Mouse (Mus musculus): ENCODE data around the gene Tfb1m. TPM values are rescaled to one million over a fixed set of nuclear protein-coding genes. Genes with fewer than 3 reads are reported as not detected.
A peak's percentile ranks its signal among the peaks of the same experiment; 100 is the strongest.

Gene Tfb1m
- total and polyA plus RNA-seq, 2 experiments = 5.0 to 15.8 TPM

- DNase-seq (ENCODE audit: extremely low read depth, low read depth, low spot score) = peak; percentile 65
- Histone ChIP-seq H3K4me3 (ENCODE audit: insufficient read depth, low read depth, low read length) (no peak overlapping the region), H3K27ac (replicated peaks; ENCODE audit: insufficient read depth, low read depth, low read length) (no peak overlapping the region), H3K4me1 (ENCODE audit: control insufficient read depth, insufficient read depth, low read length) (no peaks in the 10 kb centered on the region), H3K27me3 (ENCODE audit: control insufficient read depth, insufficient read depth, low read length) (no peaks in the 10 kb centered on the region), H3K9ac (ENCODE audit: low read depth, low read length) (no peak overlapping the region), H3K79me2 (ENCODE audit: control insufficient read depth, insufficient read depth, low read length) (no peaks in the 10 kb centered on the region), H3K36me3 (ENCODE audit: control insufficient read depth, insufficient read depth, low read length) (peaks cover 4% of the 10 kb centered on the region; the same call in 1 of the 2 replicates)
- TF ChIP-seq POLR2A (IDR thresholded peaks at IDR 0.05; ENCODE audit: extremely low read depth, insufficient read depth, low read length) (no peak), CTCF (IDR thresholded peaks at IDR 0.05; ENCODE audit: low read depth, low read length) (peak; percentile 94)
- WGBS = 13% methylated on average over 1 of the region's 1 CpGs
These were observed 47.7 kb downstream of the Tfb1m start for GRCm38 (mm10) chr17:3509841-3510240.

GRCm38 (mm10) chr17:3506508-3506907, 51.1 kb downstream of the Tfb1m start:
- Histone ChIP-seq H3K27ac (replicated peaks; ENCODE audit: insufficient read depth, low read depth, low read length) (no peak overlapping the region), H3K27me3 (ENCODE audit: control insufficient read depth, insufficient read depth, low read length) (no peaks in the 10 kb centered on the region), H3K4me3 (ENCODE audit: insufficient read depth, low read depth, low read length) (no peak overlapping the region), H3K36me3 (ENCODE audit: control insufficient read depth, insufficient read depth, low read length) (peaks cover 3% of the 10 kb centered on the region; the same call in 1 of the 2 replicates), H3K79me2 (ENCODE audit: control insufficient read depth, insufficient read depth, low read length) (no peaks in the 10 kb centered on the region), H3K4me1 (ENCODE audit: control insufficient read depth, insufficient read depth, low read length) (no peaks in the 10 kb centered on the region), H3K9ac (ENCODE audit: low read depth, low read length) (no peak overlapping the region)
- no peak for TF ChIP-seq POLR2A (IDR thresholded peaks at IDR 0.05; ENCODE audit: extremely low read depth, insufficient read depth, low read length)
- TF ChIP-seq CTCF (IDR thresholded peaks at IDR 0.05; ENCODE audit: low read depth, low read length) = no peak
- WGBS = 87% methylated on average over 8 of the region's 8 CpGs
- DNase-seq (ENCODE audit: extremely low read depth, low read depth, low spot score) = no peak

DNA sequence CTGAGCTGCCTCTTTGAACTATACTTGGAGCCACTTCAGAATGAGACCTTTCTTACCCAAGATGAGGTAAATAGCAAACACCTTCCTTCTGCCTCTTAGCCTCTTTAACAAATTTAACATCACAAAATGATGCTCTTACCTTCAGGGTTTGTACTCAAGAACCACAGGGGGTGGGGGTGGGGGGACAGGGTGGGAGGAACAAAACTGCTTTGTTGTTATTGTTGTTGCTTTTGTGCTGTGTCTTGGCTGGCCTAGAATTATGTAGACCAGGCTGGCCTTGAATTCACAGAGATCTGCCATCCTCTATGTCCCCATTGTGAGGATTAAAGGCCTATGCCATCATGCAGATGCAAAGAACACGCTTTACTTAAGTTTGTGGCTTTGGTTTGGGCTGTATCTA, 51.9 kb downstream of the Tfb1m start:
- 86% methylated on average over 1 of the region's 1 CpGs for WGBS

GRCm38 (mm10) chr17:3500936-3501335, 56.6 kb downstream of the Tfb1m start:
- TF ChIP-seq POLR2A (IDR thresholded peaks at IDR 0.05; ENCODE audit: extremely low read depth, insufficient read depth, low read length) = no peak
- TF ChIP-seq CTCF (IDR thresholded peaks at IDR 0.05; ENCODE audit: low read depth, low read length) = no peak
- 66% methylated on average over 4 of the region's 4 CpGs for WGBS

More for the DNA sequence above, 51.9 kb downstream of the Tfb1m start:
- no peaks in the 10 kb centered on the region for H3K79me2 ChIP-seq (ENCODE audit: control insufficient read depth, insufficient read depth, low read length)
- H3K4me3 ChIP-seq (ENCODE audit: insufficient read depth, low read depth, low read length) = no peak overlapping the region
- DNase-seq (ENCODE audit: extremely low read depth, low read depth, low spot score) = no peak
- TF ChIP-seq CTCF (IDR thresholded peaks at IDR 0.05; ENCODE audit: low read depth, low read length) = no peak
- peaks cover 3% of the 10 kb centered on the region; the same call in 1 of the 2 replicates for H3K36me3 ChIP-seq (ENCODE audit: control insufficient read depth, insufficient read depth, low read length)
- H3K4me1 ChIP-seq (ENCODE audit: control insufficient read depth, insufficient read depth, low read length) = 0 out of 2 replicates have a peak, but pooled peaks cover 2% of the 10 kb centered on the region
- no peaks in the 10 kb centered on the region for H3K27me3 ChIP-seq (ENCODE audit: control insufficient read depth, insufficient read depth, low read length)
- H3K27ac ChIP-seq (replicated peaks; ENCODE audit: insufficient read depth, low read depth, low read length) = no peak overlapping the region
- H3K9ac ChIP-seq (ENCODE audit: low read depth, low read length) = no peak overlapping the region

DNA sequence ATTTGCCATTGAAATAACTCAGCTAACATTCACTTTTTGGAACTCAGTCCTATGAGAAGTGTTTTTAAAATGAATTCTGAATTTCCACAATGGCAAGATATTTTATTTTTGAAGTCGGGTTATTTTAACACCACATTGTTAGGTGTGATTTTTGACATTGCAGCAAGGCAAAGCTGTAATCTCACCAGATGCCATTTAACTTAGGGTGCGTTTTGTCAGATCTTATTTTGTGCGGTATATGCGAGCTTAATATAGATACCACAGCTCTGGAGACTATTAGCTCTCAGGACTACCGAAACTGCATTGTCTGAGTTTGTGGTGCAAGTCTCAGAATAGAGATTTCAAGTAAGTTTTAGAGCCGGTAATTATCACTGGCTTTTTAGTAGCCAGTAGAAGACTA, 57.5 kb downstream of the Tfb1m start:
- 94% methylated on average over 6 of the region's 6 CpGs for WGBS
- no peaks in the 10 kb centered on the region for H3K27me3 ChIP-seq (ENCODE audit: control insufficient read depth, insufficient read depth, low read length)
- no peaks in the 10 kb centered on the region for H3K79me2 ChIP-seq (ENCODE audit: control insufficient read depth, insufficient read depth, low read length)
- H3K27ac ChIP-seq (replicated peaks; ENCODE audit: insufficient read depth, low read depth, low read length) = no peak overlapping the region
- 0 out of 2 replicates have a peak, but pooled peaks cover 2% of the 10 kb centered on the region for H3K36me3 ChIP-seq (ENCODE audit: control insufficient read depth, insufficient read depth, low read length)
- TF ChIP-seq POLR2A (IDR thresholded peaks at IDR 0.05; ENCODE audit: extremely low read depth, insufficient read depth, low read length) = no peak
- TF ChIP-seq CTCF (IDR thresholded peaks at IDR 0.05; ENCODE audit: low read depth, low read length) = no peak
- H3K4me1 ChIP-seq (ENCODE audit: control insufficient read depth, insufficient read depth, low read length) = peaks cover 15% of the 10 kb centered on the region
- H3K4me3 ChIP-seq (ENCODE audit: insufficient read depth, low read depth, low read length) = no peak overlapping the region
- no peak overlapping the region for H3K9ac ChIP-seq (ENCODE audit: low read depth, low read length)
- DNase-seq (ENCODE audit: extremely low read depth, low read depth, low spot score) = no peak

More at GRCm38 (mm10) chr17:3500936-3501335, 56.6 kb downstream of the Tfb1m start:
- Histone ChIP-seq H3K27me3 (ENCODE audit: control insufficient read depth, insufficient read depth, low read length) (no peaks in the 10 kb centered on the region), H3K27ac (replicated peaks; ENCODE audit: insufficient read depth, low read depth, low read length) (no peak overlapping the region), H3K79me2 (ENCODE audit: control insufficient read depth, insufficient read depth, low read length) (no peaks in the 10 kb centered on the region), H3K4me3 (ENCODE audit: insufficient read depth, low read depth, low read length) (no peak overlapping the region), H3K4me1 (ENCODE audit: control insufficient read depth, insufficient read depth, low read length) (peaks cover 8% of the 10 kb centered on the region; the same call in 1 of the 2 replicates), H3K9ac (ENCODE audit: low read depth, low read length) (no peak overlapping the region), H3K36me3 (ENCODE audit: control insufficient read depth, insufficient read depth, low read length) (peaks cover 3% of the 10 kb centered on the region; the same call in 1 of the 2 replicates)
- DNase-seq (ENCODE audit: extremely low read depth, low read depth, low spot score) = no peak

GRCm38 (mm10) chr17:3499468-3499867, 58.1 kb downstream of the Tfb1m start:
- Histone ChIP-seq H3K36me3 (ENCODE audit: control insufficient read depth, insufficient read depth, low read length) (0 out of 2 replicates have a peak, but pooled peaks cover 2% of the 10 kb centered on the region), H3K79me2 (ENCODE audit: control insufficient read depth, insufficient read depth, low read length) (no peaks in the 10 kb centered on the region), H3K9ac (ENCODE audit: low read depth, low read length) (no peak overlapping the region), H3K4me1 (ENCODE audit: control insufficient read depth, insufficient read depth, low read length) (peaks cover 17% of the 10 kb centered on the region), H3K27me3 (ENCODE audit: control insufficient read depth, insufficient read depth, low read length) (no peaks in the 10 kb centered on the region), H3K27ac (replicated peaks; ENCODE audit: insufficient read depth, low read depth, low read length) (no peak overlapping the region), H3K4me3 (ENCODE audit: insufficient read depth, low read depth, low read length) (no peak overlapping the region)
- TF ChIP-seq CTCF (IDR thresholded peaks at IDR 0.05; ENCODE audit: low read depth, low read length) (no peak), POLR2A (IDR thresholded peaks at IDR 0.05; ENCODE audit: extremely low read depth, insufficient read depth, low read length) (no peak)
- DNase-seq (ENCODE audit: extremely low read depth, low read depth, low spot score) = no peak
- 93% methylated on average over 8 of the region's 8 CpGs for WGBS
